Mouse (Mus musculus): ENCODE data around the gene Prl5a1. TPM values are rescaled to one million over a fixed set of nuclear protein-coding genes. Genes with fewer than 3 reads are reported as not detected.

The Prl5a1 gene
- not detected in 2 replicates for polyA plus RNA-seq (2012; ENCODE audit: low replicate concordance)

DNA sequence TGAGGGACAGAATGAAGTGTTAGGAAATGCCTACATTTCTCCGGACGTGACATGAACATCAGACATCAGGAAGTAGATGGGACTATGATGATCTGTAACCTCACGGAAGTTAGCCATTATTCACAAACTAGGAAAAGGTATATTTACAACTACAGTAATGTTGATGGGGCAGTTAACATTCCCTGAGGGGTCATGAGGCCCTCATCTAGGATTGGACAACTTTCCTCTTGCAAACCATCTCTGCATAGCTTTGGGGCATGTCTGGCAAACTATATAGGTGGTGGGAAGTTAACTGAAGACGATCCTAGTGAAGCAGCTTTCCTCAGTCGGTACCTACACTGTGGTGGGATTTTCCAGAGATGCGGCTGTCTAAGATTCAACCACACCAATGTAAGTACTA is at the start of gene Prl5a1:
Gene Prl5a1 (plus strand): TSS at position 301 of the 400 bp plus-strand sequence.

Other genes starting within 250 kb of the Prl5a1 start
- gene Prl4a1, start 126.3 kb upstream of the Prl5a1 start, polyA plus RNA-seq (2012; ENCODE audit: low replicate concordance), result not detected in 2 replicates
- gene Gm11361, start 115.0 kb downstream of the Prl5a1 start, polyA plus RNA-seq (2012; ENCODE audit: low replicate concordance), result 11.6 and 127 TPM in 2 replicates